Mouse (Mus musculus) lung, adult 2 months (tissue): ENCODE measurements around the gene Clcn5. TPM values are rescaled to one million over a fixed set of nuclear protein-coding genes. Genes with fewer than 3 reads are reported as not detected.

ENCODE experiments used
- DNase-seq: peaks from one replicate; pipeline ENCODE4 v3.0.0; 2022
- H3K4me1 ChIP-seq: fragments of 200-500 bp; 2 replicates; pipeline ENCODE4 v1.6.1; 2011; ENCODE audit warnings: low read length; ENCODE audit not compliant: control insufficient read depth, insufficient read depth
- H3K4me3 ChIP-seq: fragments of 200-500 bp; replicated peaks from 2 replicates; pipeline ENCODE3; 2011; ENCODE audit warnings: low read depth, mild to moderate bottlenecking, control low read depth, low read length; ENCODE audit errors: extremely low read depth
- CTCF ChIP-seq: fragments of 200-500 bp; IDR thresholded peaks from 2 replicates; pipeline ENCODE4 v1.5.1; 2011; ENCODE audit warnings: mild to moderate bottlenecking, low read length, control low read depth; ENCODE audit not compliant: insufficient read depth
- POLR2A ChIP-seq: fragments of 200-500 bp; IDR thresholded peaks from 2 replicates; pipeline ENCODE4 v1.6.1; 2011; ENCODE audit warnings: low read depth, mild to moderate bottlenecking, control low read depth, low read length, borderline replicate concordance; ENCODE audit errors: extremely low read depth
- WGBS: fragments of 180-500 bp; shearing (Covaris S2); methylation state at CpG from one replicate; pipeline ENCODE4 v1.1.7; 2018; 5-methylcytosine and 5-hydroxymethylcytosine counted together
- polyA plus RNA-seq: library from polyadenylated mRNA; depleted of rRNA; stranded (reverse); fragments of >200 nt; gene quantifications from 2 replicates; pipeline ENCODE4 v1.2.3, GENCODE M21; 2012; rRNA removed

Clcn5 gene
- polyA plus RNA-seq, 1 experiment = 2.9 TPM

GRCm38 (mm10) chrX:7156026-7156732 is 163.0 kb downstream of the Clcn5 start:
- 70% methylated on average over 6 of the region's 6 CpGs for WGBS
- H3K4me1 ChIP-seq = no peaks in the 10 kb centered on the region
- no peak for DNase-seq
- H3K4me3 ChIP-seq = no peak overlapping the region
- TF ChIP-seq CTCF (no peak), POLR2A (no peak)

DNA sequence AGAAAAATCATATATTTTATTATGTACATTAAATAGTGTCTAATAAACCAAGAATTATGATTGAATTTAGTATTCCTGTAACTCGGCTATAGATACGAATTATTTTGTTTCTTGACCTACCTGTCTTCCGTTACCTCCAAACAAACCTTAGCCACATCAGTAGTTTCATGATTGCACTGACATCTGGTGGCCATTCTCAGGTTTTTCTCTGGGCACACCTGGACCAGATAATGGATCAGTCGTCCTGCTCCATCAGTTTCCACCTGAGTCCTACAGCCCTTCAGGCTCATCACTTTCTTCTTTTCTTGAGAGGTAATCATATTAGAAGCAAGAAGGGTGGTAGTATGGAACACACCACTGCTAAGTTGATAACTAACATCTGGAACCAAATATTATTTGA is 169.0 kb downstream of the Clcn5 start:
- 73% methylated on average over 4 of the region's 4 CpGs for WGBS
- TF ChIP-seq CTCF = no peak
- TF ChIP-seq POLR2A = no peak
- no peak for DNase-seq
- no peaks in the 10 kb centered on the region for H3K4me1 ChIP-seq
- H3K4me3 ChIP-seq = no peak overlapping the region

DNA sequence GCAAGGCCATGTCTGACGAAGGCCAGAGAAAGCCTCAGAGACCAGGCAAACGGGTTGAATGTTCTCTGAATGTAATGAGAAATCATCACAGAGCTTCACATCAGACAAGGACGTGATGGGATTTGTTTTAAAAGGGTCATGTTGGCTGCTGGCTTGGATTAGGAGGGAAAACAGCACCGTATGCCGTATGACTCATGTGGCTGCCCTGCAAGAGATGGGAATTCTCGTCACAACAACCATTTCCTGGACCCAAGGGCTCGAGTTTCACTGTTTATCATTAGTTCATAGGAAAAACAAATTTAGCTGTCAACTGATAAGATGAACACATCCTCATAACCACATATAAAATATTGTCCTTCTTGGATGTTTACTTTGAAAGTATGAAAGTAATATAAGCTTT is 173.0 kb downstream of the Clcn5 start:
- no peak for DNase-seq
- no peak for TF ChIP-seq POLR2A
- no peak for TF ChIP-seq CTCF
- no peak overlapping the region for H3K4me3 ChIP-seq
- H3K4me1 ChIP-seq = no peaks in the 10 kb centered on the region
- WGBS = 42% methylated on average over 7 of the region's 7 CpGs

GRCm38 (mm10) chrX:7121618-7122280 is 197.4 kb downstream of the Clcn5 start:
- Histone ChIP-seq H3K4me3 (no peak overlapping the region), H3K4me1 (no peaks in the 10 kb centered on the region)
- TF ChIP-seq POLR2A (no peak), CTCF (no peak)
- DNase-seq = no peak
- WGBS = 69% methylated on average over 4 of the region's 4 CpGs

DNA sequence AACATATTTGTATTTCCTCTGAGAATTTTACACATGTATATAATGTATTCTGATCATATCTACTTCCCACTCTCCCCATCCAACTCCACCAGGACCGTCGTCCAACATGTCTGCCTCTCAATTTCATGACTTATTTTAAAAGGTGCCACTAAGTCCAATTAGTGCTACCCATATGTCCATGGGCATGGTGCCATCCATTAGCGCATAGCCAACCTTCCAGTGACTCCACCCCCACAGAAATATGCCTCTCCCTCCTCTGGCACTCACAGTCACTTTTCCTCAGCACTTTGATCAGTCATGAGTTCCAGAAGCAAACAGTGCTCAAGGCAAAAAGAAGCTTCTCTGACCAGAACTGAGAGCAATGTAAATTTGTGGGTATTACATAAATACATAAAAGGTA is 204.3 kb downstream of the Clcn5 start:
- no peaks in the 10 kb centered on the region for H3K4me1 ChIP-seq
- no peak for DNase-seq
- WGBS = 79% methylated on average over 3 of the region's 3 CpGs
- TF ChIP-seq CTCF = no peak
- TF ChIP-seq POLR2A = no peak
- H3K4me3 ChIP-seq = no peak overlapping the region

Other genes with a start within 250 kb of the Clcn5 start
- gene Usp27x, start 56.5 kb upstream of the Clcn5 start, polyA plus RNA-seq = 1.2 and 1.4 TPM in 2 replicates